Mouse (Mus musculus) embryonic facial prominence, embryonic 11.5 days (tissue): Measurements from ENCODE around the gene Olfr1020. TPM values are rescaled to one million over a fixed set of nuclear protein-coding genes. Genes with fewer than 3 reads are reported as not detected.

ENCODE experiments used
- polyA plus RNA-seq: library from polyadenylated mRNA; unstranded; fragments of >200 nt; fragmentation: Nextera tagmentation; extraction: Ambion mirVana; gene quantifications from 2 replicates; pipeline ENCODE4 v1.2.1, GENCODE M21; 2014

Gene Olfr1020
- polyA plus RNA-seq, 1 experiment from 2014 or later: not detected

Other genes starting within 250 kb of the Olfr1020 start
- not detected in 2 replicates for gene Olfr1000, start 235.1 kb upstream of the Olfr1020 start, polyA plus RNA-seq
- gene Olfr1002, start 196.3 kb upstream of the Olfr1020 start, polyA plus RNA-seq: not detected in 2 replicates
- not detected in 2 replicates for gene Olfr154, start 182.6 kb upstream of the Olfr1020 start, polyA plus RNA-seq
- not detected in 2 replicates for gene Olfr1006, start 168.3 kb upstream of the Olfr1020 start, polyA plus RNA-seq
- not detected in 2 replicates for gene Olfr1008, start 157.6 kb upstream of the Olfr1020 start, polyA plus RNA-seq
- not detected in 2 replicates for gene Olfr1009, start 131.6 kb upstream of the Olfr1020 start, polyA plus RNA-seq
- not detected in 2 replicates for gene Olfr1012, start 84.3 kb upstream of the Olfr1020 start, polyA plus RNA-seq
- gene Olfr1013, start 79.9 kb upstream of the Olfr1020 start, polyA plus RNA-seq: not detected in 2 replicates
- gene Olfr1014, start 74.3 kb upstream of the Olfr1020 start, polyA plus RNA-seq: not detected in 2 replicates
- gene Olfr1015, start 65.0 kb upstream of the Olfr1020 start, polyA plus RNA-seq: 0.14 TPM in 1 of 2 replicates, not detected in the other
- not detected in 2 replicates for gene Olfr1016, start 44.5 kb upstream of the Olfr1020 start, polyA plus RNA-seq
- not detected in 2 replicates for gene Olfr1018, start 28.6 kb upstream of the Olfr1020 start, polyA plus RNA-seq
- gene Olfr1019, start 1.5 kb upstream of the Olfr1020 start, polyA plus RNA-seq: not detected in 2 replicates
- gene Olfr1022, start 21.6 kb downstream of the Olfr1020 start, polyA plus RNA-seq: not detected in 2 replicates
- not detected in 2 replicates for gene Olfr1023, start 38.6 kb downstream of the Olfr1020 start, polyA plus RNA-seq
- not detected in 2 replicates for gene Olfr1024, start 58.0 kb downstream of the Olfr1020 start, polyA plus RNA-seq
- gene Olfr1025-ps1, start 68.2 kb downstream of the Olfr1020 start, polyA plus RNA-seq: not detected in 2 replicates
- 0.18 and 0.22 TPM in 2 replicates for gene Olfr1026, start 74.5 kb downstream of the Olfr1020 start, polyA plus RNA-seq
- gene Olfr1028, start 103.4 kb downstream of the Olfr1020 start, polyA plus RNA-seq: not detected in 2 replicates
- gene Olfr1029, start 126.9 kb downstream of the Olfr1020 start, polyA plus RNA-seq: not detected in 2 replicates
- gene Olfr1030, start 132.2 kb downstream of the Olfr1020 start, polyA plus RNA-seq: not detected in 2 replicates
- gene Olfr1031, start 143.3 kb downstream of the Olfr1020 start, polyA plus RNA-seq: not detected in 2 replicates
- not detected in 2 replicates for gene Olfr1032, start 158.5 kb downstream of the Olfr1020 start, polyA plus RNA-seq
- 0.06 TPM in 1 of 2 replicates, not detected in the other for gene Olfr1033, start 173.6 kb downstream of the Olfr1020 start, polyA plus RNA-seq
- 0.10 TPM in 1 of 2 replicates, not detected in the other for gene Olfr1034, start 198.8 kb downstream of the Olfr1020 start, polyA plus RNA-seq
- gene Olfr1036, start 227.0 kb downstream of the Olfr1020 start, polyA plus RNA-seq: not detected in 2 replicates
- not detected in 2 replicates for gene Olfr1037, start 240.4 kb downstream of the Olfr1020 start, polyA plus RNA-seq